Mouse (Mus musculus) adrenal gland, adult 18-20 months (tissue): ENCODE data around the gene Drap1. TPM values are rescaled to one million over a fixed set of nuclear protein-coding genes. Genes with fewer than 3 reads are reported as not detected.

ENCODE experiments used
- DNase-seq, 2 experiments: peaks; one replicate each; pipeline ENCODE4 v3.0.0; 2021 to 2022; ENCODE audit warnings: low spot score in 2 of 2
- long read RNA-seq, 2 experiments: library from polyadenylated mRNA; stranded (forward); transcript quantifications; one replicate each; pipeline ENCODE4 v2.0.0; 2021
- total RNA-seq, 2 experiments: library from RNA; stranded (reverse); gene quantifications; 1 replicate in 1 of 2; 2 replicates in 1 of 2; pipeline ENCODE4 v1.2.3; 2021

Drap1 gene
- 100 to 1,000 TPM; 266 to 283 TPM for total RNA-seq
- long read RNA-seq, experiment 1, transcript Drap1-201 (7 exons, 992 nt), result major isoform, 66 of 88 reads
- long read RNA-seq, experiment 1, transcript Drap1-203 (7 exons, 939 nt), result minor isoform, 12 of 88 reads
- long read RNA-seq, experiment 1, partial matches to known transcripts, result 3 of 88 reads
- long read RNA-seq, experiment 1, other reads (novel, unspliced or antisense), result 4 of 88 reads
- long read RNA-seq, experiment 2, transcript Drap1-210 (7 exons, 727 nt), result minor isoform, 8 of 339 reads
- long read RNA-seq, experiment 2, transcript Drap1-201 (7 exons, 992 nt), result major isoform, 286 of 339 reads
- long read RNA-seq, experiment 2, transcript Drap1-209 (6 exons, 734 nt), result minor isoform, 5 of 339 reads
- long read RNA-seq, experiment 2, transcript Drap1-203 (7 exons, 939 nt), result minor isoform, 22 of 339 reads
- long read RNA-seq, experiment 2, partial matches to known transcripts, result 16 of 339 reads
- long read RNA-seq, experiment 2, other reads (novel, unspliced or antisense), result 2 of 339 reads

DNA sequence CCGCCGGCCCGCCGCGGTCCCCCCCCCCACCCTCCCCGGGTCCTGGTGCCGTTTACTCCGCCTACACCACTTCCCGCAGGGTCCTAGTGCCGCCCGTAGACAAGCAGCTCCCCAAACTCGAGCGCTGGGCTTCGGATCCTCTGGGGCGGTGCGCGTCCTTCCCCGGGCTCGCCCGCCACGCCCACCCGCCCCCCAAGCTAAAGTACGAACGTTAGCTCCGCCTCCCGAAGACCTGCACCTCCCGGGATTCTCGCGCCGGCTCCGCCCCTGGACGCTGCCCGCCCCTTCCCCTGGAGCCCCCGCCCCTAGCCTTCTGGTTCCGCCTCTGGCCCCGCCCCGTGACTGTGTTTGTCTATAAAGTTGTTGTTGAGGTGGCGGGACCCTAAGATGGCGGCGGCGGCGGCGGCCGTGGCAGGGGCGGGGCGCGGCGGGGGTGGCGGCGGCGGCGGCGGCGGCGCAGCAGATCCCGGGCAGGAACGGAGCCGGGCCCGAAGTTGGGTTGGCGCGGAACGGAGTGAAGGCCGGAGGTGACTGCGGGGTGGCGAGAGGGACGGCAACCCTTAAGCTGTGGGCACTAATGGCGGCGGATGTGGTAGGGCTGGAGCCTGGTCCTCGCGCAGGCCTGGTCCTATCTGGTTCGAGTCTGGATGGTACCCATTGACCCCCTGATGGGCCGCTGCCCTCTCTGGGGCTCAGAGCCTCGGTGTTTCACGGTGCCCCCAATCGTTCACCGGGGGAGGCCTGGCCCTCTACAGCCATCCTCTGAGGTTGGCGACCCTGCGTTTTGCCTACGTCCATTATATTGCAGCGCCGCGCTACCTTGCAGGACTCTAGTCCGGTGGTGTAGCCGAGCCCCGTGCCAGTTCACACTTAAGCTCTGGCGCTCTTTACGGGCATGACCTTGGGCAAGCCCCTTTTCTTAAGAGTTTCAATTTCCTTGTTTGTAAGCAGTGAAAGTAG is at the start of gene Drap1, which contains the start of gene AI837181:
Drap1 (minus strand) TSS at position 198 of the 960 bp plus-strand sequence.
AI837181 (plus strand) TSS at position 363 of the 960 bp plus-strand sequence.
- DNase-seq, result peak; percentile 94

DNA sequence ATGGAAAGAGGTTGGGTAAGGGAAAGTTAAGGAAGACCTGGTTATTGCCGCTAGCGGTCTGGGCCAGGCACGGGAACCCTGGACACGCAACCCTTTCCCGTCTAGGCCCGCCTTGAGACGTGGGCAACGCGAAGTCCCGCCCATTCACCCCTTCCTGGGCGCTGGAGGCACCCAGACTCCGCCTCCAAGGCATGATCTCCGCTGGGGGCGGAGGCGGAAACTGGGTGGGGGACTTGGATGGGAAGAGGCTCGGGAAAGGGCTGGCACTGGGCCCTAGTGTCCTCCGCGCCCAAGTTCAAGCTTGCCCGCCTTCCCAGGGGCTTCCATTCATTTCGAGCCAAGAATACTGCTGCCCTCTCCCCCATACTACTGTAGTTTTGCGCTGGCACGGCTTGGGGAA is 48.9 kb upstream of the Drap1 start, which contains the start of gene Efemp2:
Efemp2 (plus strand) TSS at position 235 of the 400 bp plus-strand sequence.
- peak; percentile 84 to 85 for DNase-seq

DNA sequence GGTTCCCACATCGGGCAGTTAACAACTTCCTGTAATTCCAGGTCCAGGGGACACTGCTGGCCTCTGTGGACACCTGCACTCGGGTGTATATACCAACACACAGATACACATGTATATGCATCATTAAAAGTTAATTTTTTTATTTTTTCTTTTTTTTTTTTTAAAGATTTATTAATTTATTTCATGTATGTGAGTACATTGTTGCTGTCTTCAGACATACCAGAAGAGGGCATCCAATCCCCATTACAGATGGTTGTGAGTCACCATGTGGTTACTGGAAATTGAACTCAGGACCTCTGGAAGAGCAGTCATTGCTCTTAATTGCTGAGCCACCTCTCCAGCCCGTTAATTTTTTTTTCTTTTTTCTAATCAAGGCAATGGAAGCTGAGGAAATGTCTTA is 48.1 kb upstream of the Drap1 start:
- DNase-seq, result no peak

DNA sequence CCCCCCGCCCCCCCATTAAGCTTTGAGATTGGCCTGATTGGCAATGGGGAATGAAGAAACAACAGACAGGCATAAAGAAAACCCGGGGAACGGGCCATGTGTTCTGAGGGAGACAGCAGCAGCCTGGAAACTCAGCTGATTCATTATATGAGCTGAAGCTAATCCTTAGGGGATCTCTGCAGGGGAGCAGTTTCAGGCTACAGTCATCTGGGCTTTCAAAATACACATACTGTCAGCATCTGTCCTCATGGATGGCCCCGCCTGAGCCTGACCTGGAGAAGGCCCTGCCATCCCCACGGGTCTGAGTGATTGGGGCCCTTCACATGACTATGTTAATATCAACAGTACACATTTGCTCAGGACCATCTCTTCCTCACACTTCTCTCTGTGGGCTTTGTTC is 47.1 kb upstream of the Drap1 start:
- no peak for DNase-seq

DNA sequence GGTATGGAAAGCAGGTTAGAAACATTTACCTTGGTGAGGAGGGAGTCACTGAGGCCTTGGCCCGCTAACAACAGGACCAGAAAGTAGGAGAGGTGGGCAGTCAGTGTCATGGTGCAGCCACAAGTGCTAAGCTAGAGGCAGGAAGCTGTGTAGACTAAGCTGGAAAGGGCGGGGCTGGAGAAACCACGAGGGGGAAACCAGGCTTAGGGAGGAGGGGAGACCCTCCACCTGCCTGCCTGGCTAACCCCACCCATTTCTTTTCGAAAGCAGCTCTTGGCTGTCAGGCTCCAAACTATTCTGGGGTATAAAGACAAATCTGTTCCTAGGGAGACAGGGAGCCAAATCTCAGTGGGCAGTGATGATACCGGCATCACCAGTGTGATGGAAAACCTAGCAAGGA is 43.6 kb upstream of the Drap1 start, which contains the start of gene Ctsw:
Ctsw (minus strand) TSS at position 134 of the 400 bp plus-strand sequence.
- no peak for DNase-seq

DNA sequence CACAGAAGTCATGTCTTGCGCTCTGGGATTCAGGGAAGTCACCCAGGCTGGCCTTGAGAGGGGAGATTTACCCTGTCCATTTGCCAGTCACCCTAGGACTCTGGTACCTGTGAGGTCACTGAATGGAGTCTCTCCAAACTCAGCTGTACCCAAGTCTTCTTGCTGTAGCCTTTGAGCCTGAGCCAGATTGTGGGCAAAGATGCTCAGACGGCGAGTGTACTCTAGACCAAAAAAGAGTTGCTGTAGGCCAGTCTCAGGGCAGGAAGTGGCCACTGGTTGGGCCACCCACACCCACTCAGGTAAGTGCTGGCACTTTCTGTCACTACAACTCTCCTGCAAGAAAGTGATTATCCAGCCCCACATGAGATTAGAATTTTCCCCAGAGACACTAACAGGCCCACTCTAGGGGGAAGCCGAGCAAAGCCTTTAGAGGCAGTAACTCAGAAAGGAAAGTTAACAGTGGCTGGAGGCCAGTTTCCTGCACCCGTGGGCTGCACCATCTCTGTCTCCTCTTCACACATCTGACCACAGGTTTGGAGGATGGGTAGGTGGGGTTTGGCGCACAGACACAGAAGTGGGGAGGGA is 42.2 kb upstream of the Drap1 start:
- no peak for DNase-seq

DNA sequence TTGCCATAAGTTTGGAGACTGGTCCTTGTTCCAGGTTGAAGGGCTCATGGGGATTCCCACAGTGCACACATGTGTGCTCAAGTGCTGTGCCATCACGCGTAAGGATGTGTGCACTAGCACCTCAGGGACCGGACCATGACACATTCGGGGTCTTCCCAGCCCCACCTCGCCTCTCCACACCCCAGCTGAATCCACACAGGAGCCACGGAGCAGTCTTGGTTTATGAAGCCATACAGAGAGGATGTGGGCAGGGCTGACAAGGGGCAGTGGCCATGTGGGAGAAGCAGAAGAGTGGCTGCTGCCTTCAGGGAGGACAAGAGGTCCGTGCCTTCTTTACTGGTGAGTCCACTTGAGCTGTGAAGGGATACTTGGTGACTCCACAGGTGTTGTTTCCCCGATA is 40.3 kb upstream of the Drap1 start:
- no peak for DNase-seq

DNA sequence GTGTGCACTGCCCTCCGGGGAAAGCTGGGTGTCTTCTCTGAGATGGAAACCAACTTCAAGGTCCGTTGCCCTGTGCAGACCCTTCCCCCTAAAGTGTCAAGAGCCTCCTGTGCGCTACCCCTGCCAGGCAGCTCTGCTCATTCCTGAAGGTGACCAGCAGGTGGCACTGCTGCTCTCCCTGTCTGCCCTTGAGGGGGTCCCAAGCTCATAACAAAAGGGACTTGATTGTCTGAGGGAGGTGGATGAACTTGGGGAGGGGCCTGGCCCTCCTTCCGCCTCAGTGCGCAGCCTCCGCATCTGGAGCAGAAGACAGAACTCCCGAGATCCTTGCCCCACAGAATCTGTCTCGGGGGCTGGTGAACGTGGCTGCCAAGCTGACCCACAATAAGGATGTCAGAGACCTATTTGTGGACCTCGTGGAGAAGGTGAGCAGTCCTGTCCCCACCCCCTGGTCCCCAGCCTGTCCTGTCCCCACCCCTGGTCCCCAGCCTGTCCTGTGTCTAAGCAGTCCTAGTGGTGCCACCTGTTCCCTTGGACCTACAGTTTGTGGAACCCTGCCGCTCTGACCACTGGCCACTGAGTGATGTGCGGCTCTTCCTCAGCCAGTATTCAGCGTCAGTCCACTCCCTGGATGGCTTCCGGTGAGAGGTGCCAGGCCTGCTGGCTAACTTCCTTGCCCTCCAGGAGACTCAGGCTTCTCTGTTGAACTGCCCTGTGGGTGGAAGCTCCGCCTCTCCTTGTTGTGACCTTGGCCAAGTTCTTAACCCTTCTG is 39.2 kb upstream of the Drap1 start:
- peak; percentile 37 to 60 for DNase-seq

DNA sequence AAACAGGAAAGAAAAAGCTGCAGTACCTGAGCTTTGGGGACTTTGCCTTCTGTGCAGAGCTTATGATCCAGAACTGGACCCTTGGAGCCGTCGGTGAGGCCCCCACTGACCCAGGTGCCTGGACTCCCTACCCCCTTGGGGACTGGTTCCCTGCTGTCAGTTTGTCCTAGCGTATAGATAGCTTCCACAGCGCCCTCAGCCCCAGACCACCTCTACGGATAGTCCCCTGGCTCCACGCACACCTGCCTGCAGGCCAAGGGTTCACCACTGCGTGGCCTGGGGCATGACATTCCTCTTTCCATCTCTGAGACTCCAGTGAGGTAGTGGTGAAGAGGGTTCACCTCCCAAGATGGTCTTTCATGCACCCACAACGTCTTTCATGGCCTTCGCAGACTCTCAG is 38.4 kb upstream of the Drap1 start:
- no peak for DNase-seq

DNA sequence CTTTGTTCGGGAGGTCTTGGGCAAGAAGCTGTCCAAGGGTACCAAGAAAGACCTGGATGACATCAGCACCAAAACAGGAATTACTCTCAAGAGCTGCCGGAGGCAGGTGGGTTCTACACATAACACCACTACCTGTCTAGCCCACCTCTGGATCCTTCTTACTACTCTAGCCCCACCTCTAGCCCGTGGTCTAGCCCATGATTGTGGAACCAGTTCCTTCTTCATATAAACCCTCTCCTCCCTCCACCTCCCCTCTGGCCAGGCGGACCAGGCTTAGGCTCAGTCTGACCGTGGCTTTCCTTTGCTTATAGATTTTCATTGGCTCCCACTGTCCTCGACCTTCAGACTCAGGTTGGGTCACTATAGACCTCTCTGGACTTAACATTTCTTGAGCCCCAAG is 36.6 kb upstream of the Drap1 start:
- DNase-seq, result no peak

DNA sequence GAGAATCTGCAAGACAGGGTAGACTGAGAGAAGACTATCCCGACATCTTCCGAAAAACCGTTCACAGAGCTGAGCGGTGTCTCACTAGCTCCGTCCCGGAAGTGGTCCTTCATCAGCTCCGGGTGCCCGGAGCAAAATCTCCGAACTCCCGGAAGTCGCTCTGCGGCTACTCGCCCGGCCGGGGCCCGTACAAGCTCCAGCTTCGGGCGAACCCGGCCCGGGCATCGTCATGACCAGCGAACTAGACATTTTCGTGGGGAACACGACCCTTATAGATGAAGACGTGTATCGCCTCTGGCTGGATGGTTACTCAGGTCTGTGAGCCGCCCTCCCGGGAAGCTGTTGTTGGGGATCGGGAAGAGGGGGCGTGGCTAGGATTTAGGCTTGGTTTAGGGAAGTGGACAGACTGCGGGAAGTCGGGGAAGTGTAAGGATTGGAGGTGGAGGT is 35.7 kb upstream of the Drap1 start, which contains the start of gene Fibp:
Fibp (plus strand) TSS at position 151 of the 447 bp plus-strand sequence.
- peak; percentile 82 to 84 for DNase-seq

DNA sequence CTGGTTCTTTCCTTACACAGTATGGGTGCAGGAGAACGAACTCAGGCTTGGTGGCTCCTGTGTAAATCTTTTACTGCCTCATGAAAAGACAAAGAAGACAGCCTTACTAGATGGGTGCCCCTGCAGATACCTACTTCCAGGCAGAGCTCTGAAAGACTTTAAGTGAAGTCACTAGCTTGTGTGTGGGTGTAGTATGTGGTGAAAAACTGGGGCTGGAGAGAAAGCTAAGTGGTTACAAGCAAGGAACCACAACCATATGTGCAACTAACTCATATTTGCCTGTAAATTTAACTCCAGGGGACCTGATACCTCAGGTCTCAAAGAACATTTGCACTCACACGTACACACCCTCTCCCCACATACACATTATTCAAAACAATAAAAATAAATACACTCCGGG is 35.1 kb upstream of the Drap1 start:
- DNase-seq, result no peak

DNA sequence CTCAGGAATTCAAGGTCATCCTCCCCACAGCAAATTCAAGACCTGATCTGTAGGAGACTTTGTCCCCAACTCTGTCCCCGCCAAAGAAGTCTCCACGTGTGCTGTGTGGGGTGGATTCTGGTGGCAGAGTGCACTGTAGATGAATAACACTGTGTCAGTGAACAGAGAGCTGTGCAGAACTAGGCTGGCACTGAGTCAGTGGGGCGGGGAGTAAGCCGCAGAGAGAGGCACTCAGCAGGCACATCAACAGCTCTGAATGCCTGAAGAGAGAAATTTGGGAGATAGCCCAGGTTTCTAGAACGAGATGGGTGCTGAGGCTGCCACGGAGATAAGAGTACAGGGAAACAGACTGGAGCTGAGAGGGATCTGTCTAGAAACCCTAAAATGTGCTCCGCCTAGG is 34.2 kb upstream of the Drap1 start:
- no peak for DNase-seq

DNA sequence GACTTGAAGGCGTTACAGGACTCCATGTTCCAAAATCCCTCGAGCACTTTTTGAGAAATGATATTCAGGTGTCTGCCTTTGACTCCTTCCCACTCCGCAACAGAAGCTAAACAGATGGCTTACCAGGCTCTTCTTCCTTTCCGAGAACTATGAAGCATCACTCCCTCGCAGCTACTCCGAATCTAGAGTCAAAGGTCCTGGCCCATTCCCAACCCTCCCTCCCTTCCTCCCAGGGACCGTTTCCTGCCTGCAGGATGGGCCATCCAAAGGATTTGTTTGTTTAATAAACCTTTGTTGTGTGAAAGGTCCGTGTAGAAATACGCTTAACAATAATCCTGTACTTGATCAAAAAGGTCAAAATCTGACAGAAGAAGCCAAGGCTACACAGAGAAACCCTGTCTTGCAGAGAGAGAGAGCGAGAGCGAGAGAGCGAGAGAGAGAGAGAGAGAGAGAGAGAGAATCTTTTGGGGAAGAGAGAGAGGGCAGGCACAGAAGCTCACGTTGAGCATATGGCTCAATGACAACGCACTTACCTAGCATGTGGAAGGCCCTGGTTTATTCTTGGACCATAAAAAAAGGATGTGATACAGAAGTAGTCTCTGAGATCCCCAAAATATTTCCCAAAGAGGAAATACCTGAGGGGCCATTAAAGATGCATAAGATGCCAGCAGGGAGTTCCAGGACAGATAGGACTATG is 33.1 kb upstream of the Drap1 start, which contains the start of gene Ccdc85b:
Ccdc85b (minus strand) TSS at position 149 of the 697 bp plus-strand sequence.
- no peak for DNase-seq

DNA sequence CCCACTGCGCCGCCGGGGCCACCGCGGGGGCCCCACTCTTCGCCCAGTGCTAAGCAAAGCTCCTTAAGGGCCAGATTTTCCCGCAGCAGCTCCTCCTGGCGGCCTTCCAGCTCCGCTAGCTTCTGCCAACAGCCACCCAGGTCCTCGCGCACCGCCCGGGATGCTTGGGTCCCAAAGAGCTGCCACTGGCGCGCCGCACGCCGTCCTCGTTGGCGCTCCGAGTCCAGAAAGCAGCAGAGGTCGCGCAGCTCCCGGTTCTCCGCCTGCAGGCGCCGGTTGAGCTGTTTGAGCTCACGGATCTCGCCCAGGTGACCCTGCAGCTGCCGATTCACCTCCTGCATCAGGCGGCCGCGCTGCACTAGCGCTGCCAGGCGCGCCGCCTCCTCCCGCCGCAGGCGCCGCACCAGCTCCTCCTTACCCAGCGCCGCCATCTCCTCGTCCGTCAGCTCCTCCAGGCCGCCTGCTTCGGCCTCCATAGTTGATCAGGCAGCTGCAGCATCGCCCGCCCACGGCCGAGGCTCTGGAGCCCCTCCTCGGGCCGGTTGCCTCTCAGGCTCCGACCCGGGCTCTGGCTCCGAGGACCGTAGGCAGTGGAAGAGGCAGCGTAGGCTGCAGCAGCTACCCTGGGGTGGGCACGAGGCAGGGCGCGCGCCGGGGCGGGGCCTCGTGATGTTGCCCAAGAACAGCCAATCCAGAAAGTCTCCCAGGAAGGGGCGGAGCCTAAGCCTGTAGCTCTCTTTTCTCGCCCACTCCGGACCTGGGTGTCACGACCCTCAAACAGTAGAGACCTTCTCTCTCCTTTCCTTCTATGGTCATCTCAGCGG is 32.4 kb upstream of the Drap1 start:
- DNase-seq, result peak; percentile 93 to 94

DNA sequence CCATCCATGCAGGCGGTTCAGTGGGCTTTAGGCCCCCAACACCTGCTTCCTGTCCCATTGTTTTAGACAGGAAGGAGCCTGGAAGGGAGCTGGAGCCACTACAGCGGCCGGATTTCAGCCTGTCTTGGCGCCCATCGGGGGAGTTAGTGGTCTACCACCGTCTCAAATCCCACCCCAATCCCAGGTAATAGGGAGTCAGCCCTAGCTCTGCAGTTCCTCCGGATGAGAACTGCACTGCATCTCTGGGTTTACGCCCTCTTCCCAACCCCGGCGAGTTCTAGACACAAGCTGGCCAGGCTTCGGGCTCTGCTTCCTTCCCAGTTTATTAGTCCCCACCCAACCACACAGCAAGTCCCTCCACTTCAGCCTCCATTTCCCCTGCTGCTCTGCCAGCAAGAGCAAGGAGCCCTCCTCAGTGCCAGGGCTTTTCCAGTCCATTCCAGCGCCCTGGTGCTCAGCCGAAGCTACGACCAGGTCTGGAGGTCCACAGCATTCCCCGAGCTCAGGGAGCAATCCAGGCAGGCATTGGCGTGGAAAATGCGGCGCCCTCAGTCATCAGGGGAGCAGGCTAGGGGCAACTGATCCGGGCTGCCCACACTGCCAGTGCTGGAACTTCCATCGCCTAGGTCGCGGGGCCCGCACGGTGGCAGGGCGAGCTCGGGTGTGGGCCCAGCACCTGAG is 31.6 kb upstream of the Drap1 start:
- DNase-seq, result no peak

DNA sequence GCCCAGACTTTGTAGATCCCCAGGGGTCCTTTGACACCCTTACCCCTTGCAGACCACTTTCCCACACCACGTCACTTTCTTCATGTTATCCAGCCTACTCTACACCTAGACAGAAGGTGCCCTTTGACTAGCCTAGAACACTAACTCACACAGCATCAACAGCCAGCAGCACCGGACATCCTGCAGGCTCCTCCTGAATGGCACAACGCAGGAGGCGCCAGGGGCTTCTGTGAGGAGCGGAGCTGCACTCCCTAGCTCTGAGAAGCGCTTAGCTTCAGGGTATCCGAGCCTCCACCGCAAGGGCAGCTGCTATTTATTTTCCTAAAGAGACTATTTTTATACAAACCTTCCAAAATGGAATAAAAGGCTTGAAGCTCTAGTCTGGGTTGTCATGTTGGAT is 30.8 kb upstream of the Drap1 start:
- no peak for DNase-seq

DNA sequence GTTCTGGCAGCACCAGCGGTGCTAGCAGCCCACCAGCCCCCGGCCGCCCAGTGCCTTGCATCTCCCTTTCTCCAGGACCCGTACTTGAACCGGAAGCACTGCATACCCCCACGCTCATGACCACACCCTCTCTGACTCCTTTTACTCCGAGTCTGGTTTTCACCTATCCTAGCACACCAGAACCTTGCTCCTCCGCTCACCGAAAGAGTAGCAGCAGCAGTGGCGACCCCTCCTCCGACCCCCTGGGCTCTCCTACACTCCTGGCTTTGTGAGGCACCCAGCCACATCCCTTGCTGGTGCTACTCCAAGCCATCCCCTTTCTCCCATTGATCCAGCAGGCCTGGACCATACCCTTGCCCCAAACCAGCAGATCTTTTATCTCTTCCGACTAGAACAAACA is 30.3 kb upstream of the Drap1 start:
- DNase-seq, result no peak
